Mouse (Mus musculus): Measurements from ENCODE around the gene Tram1l1. TPM values are rescaled to one million over a fixed set of nuclear protein-coding genes. Genes with fewer than 3 reads are reported as not detected.

Gene Tram1l1
- polyA plus RNA-seq, 1 experiment from 2014 or later = 57.4 TPM

Other genes starting within 250 kb of the Tram1l1 start
- gene 1700006A11Rik, start 105.2 kb downstream of the Tram1l1 start, polyA plus RNA-seq (2015; fragmentation: Nextera tagmentation; extraction: Ambion mirVana) = not detected in 2 replicates